Mouse (Mus musculus) thymus, postnatal 4 days (tissue): ENCODE measurements around the gene Vbp1.

ENCODE experiments used
- DNase-seq: peaks from one replicate; pipeline ENCODE4 v3.0.0; 2021

Vbp1 gene

GRCm38 (mm10) chrX:75514179-75514972 lies at the start of gene Vbp1:
Gene Vbp1 (plus strand): TSS chrX:75514299.
- DNase-seq, result peak; percentile 79

GRCm38 (mm10) chrX:75475182-75475644 lies 38.9 kb upstream of the Vbp1 start:
- DNase-seq, result peak; percentile 32

GRCm38 (mm10) chrX:75489886-75490285 lies 24.2 kb upstream of the Vbp1 start:
- no peak for DNase-seq

GRCm38 (mm10) chrX:75513787-75514178 lies 316 bp upstream of the Vbp1 start:
- DNase-seq, result no peak

GRCm38 (mm10) chrX:75577582-75578324 lies 63.7 kb downstream of the Vbp1 start, which contains the start of gene Rab39b:
Gene Rab39b (minus strand): TSS chrX:75578231.
- DNase-seq, result peak; percentile 5

GRCm38 (mm10) chrX:75578539-75578938 lies 64.4 kb downstream of the Vbp1 start:
- no peak for DNase-seq
